Mouse (Mus musculus) ovary, adult 10 weeks (tissue): ENCODE data around the gene Tmem43. TPM values are rescaled to one million over a fixed set of nuclear protein-coding genes. Genes with fewer than 3 reads are reported as not detected.

Experiments
- polyA plus RNA-seq: library from polyadenylated mRNA; stranded (reverse); fragments of 350-450 nt; fragmentation: Illumina TruSeq; extraction: RNeasy Lipid Tissue Mini Kit (QIAGEN cat#74804); gene quantifications from one replicate; pipeline ENCODE4 v1.2.3, GENCODE M21; 2014

Gene Tmem43
- 20.4 TPM for polyA plus RNA-seq

GRCm38 (mm10) chr6:91472868-91473804 is at the start of gene Tmem43, which contains the start of gene Chchd4:
TSS of gene Tmem43 (plus strand) at chr6:91473703.
TSS of gene Chchd4 (minus strand) at chr6:91473546.

GRCm38 (mm10) chr6:91515545-91516449 is 42.3 kb downstream of the Tmem43 start, which contains the start of the genes Xpc and Lsm3:
TSS of gene Xpc (minus strand) at chr6:91515888.
TSS of gene Lsm3 (plus strand) at chr6:91515928.

Other genes with a start within 250 kb of the Tmem43 start
- 0.17 TPM for gene Wnt7a, start 62.3 kb upstream of the Tmem43 start, polyA plus RNA-seq
- 11.3 TPM for gene Chchd4, start 157 bp upstream of the Tmem43 start, polyA plus RNA-seq
- gene Xpc, start 42.2 kb downstream of the Tmem43 start, polyA plus RNA-seq = 5.4 TPM
- 120 TPM for gene Lsm3, start 42.2 kb downstream of the Tmem43 start, polyA plus RNA-seq
- gene Slc6a6, start 210.3 kb downstream of the Tmem43 start, polyA plus RNA-seq = 67.2 TPM